26 mouse cellular contexts compared by ENCODE assay signal in the genomic region with DNA sequence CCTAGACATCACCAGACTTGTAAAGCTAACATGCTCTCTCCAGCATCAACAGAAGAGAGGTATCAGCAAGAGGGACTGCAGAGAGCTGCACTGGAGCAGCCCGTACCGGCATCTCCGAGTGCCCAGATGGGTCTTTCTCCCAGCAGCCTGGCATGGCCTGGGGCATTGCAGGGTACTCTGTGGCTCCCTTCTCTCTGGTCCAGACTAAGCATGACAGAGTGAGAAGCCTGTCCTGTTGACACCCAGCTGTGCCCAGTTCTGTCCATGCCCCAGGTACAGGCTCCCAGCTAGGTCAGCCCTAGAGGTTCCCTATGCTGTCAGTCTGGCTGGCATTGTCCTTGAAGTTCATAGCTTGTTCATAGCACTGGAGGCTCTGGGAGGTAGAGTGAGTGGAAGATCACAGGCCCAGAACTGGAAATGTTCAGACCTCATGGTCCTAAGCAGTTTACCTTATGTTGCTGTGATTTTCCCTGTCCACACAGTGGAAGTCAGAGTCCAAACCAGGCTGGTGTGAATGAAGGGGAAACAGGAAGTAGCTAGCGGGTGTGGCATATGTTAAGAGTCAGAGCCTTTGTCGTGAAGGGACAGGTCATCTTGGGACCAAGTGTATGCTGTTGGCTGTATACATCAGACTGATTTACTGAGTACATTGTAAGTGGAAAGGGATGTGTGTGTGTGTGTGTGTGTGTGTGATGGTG. TPM values are rescaled to one million over a fixed set of nuclear protein-coding genes. Genes with fewer than 3 reads are reported as not detected.
A peak's percentile ranks its signal among the peaks of the same experiment; 100 is the strongest.
DNase-seq lines count a peak whose midpoint lies in the region; ATAC-seq and TF ChIP-seq lines count a peak whose summit lies in the region.
"Had no signal": no experiment of that assay in that cellular context is flagged by ENCODE, and none has a peak within 500 bp of the region (broad histone marks: within the 10 kb centered on the region; RNA-seq: fewer than 3 reads in every experiment).

No protein-coding gene starts in this region.

- TF ChIP-seq CTCF in cerebellum, adult 2 months (IDR thresholded peaks at IDR 0.05; ENCODE audit: borderline replicate concordance, insufficient read depth, low read depth, low read length): no peak

- no peaks in the 10 kb centered on the region for H3K27me3 ChIP-seq in stomach, embryonic 15.5 days (replicated peaks)
- H3K27me3 ChIP-seq in cerebellum, adult 2 months (ENCODE audit: control insufficient read depth, insufficient read depth, low read length): no peaks in the 10 kb centered on the region
- H3K27me3 ChIP-seq: hindbrain, embryonic 12.5 days had no signal

- H3K9ac ChIP-seq in stomach, embryonic 15.5 days: no peak overlapping the region
- H3K9ac ChIP-seq: hindbrain, embryonic 12.5 days had no signal

- TF ChIP-seq POLR2A in cerebellum, adult 2 months (IDR thresholded peaks at IDR 0.05; ENCODE audit: borderline replicate concordance, insufficient read depth, low read length): no peak

- H3K27ac ChIP-seq in stomach, embryonic 15.5 days: no peak overlapping the region
- no peak overlapping the region for H3K27ac ChIP-seq in cerebellum, adult 2 months (ENCODE audit: insufficient read depth, low read length)
- H3K27ac ChIP-seq: forebrain, embryonic 10.5 days; hindbrain, embryonic 12.5 days; macrophage; midbrain, embryonic 10.5 days had no signal

- 0 out of 2 replicates have a peak, but pooled peaks cover 3% of the 10 kb centered on the region for H3K4me1 ChIP-seq in stomach, embryonic 15.5 days
- no peaks in the 10 kb centered on the region for H3K4me1 ChIP-seq in cerebellum, adult 2 months (ENCODE audit: control insufficient read depth, insufficient read depth, low read length)
- H3K4me1 ChIP-seq: forebrain, embryonic 10.5 days; hindbrain, embryonic 12.5 days; midbrain, embryonic 10.5 days had no signal

- no peak overlapping the region for H3K4me3 ChIP-seq in stomach, embryonic 15.5 days (replicated peaks)
- H3K4me3 ChIP-seq in cerebellum, adult 2 months (replicated peaks; ENCODE audit: insufficient read depth, low read depth, low read length): no peak overlapping the region
- H3K4me3 ChIP-seq: forebrain, embryonic 10.5 days; hindbrain, embryonic 12.5 days; midbrain, embryonic 10.5 days had no signal

- WGBS in stomach, embryonic 15.5 days: 74% methylated on average over 5 of the region's 5 CpGs
- 85% methylated on average over 5 of the region's 5 CpGs for WGBS in cerebellum, adult 2 months

- intact Hi-C loops in left cerebral cortex, postnatal 25 days (cut with DNase I): no loop called here

- ATAC-seq in granulocyte monocyte progenitor cell, adult 5-6 weeks (replicated peaks; ENCODE audit: poor library complexity, severe bottlenecking): peak; percentile 27; the same call in 1 of the 2 replicates
- peak; percentile 11; the same call in 1 of the 2 replicates for ATAC-seq in stomach, embryonic 15.5 days (ENCODE audit: insufficient read depth, low FRiP score, low read depth)
- ATAC-seq: activated CD4-positive, CD25-positive, alpha-beta regulatory T cell, adult 4 months had no signal

- no peaks in the 10 kb centered on the region for H3K9me3 ChIP-seq in stomach, embryonic 15.5 days
- H3K9me3 ChIP-seq: forebrain, embryonic 10.5 days; hindbrain, embryonic 12.5 days; midbrain, embryonic 10.5 days had no signal

- no peak overlapping the region for H3K4me2 ChIP-seq in stomach, embryonic 15.5 days
- H3K4me2 ChIP-seq: hindbrain, embryonic 12.5 days had no signal

- peaks cover 27% of the 10 kb centered on the region for H3K36me3 ChIP-seq in stomach, embryonic 15.5 days

- DNase-seq in heart, adult 11 months: peak; percentile 81
- DNase-seq in heart, adult 18-20 months: no peak
- peak; percentile 16 for DNase-seq in lung, postnatal 36 days
- DNase-seq in lung, postnatal 25 days (ENCODE audit: low spot score): no peak
- DNase-seq in left cerebral cortex, postnatal 25 days (ENCODE audit: low spot score in 2 of 2): no peak
- DNase-seq in cerebellum, adult 2 months: no peak
- DNase-seq: adrenal gland, postnatal 10 days; cerebellum, postnatal 14 days; heart, postnatal 10 days; kidney, adult 9 months; kidney, postnatal 4 days; liver; lung, adult 18-20 months; thymus, adult 2 months had no signal

RNA-seq across cellular contexts. Expression of a gene that starts 12.4 kb away (rescaled TPM):
- 10 to 100 TPM; 28.5 to 30.0 TPM for total RNA-seq in heart, adult 18-20 months (2021)
- total RNA-seq in granulocyte monocyte progenitor cell, adult 5-6 weeks (2014; fragmentation: Nextera tagmentation): 23.5 and 51.0 TPM in 2 replicates
- 39.2 and 46.8 TPM in 2 replicates for total RNA-seq in granulocyte monocyte progenitor cell, adult 5-6 weeks (2017)
- polyA plus RNA-seq in stomach, embryonic 15.5 days (2015; fragmentation: Nextera tagmentation; extraction: Ambion mirVana): 42.9 and 45.5 TPM in 2 replicates
- 10 to 100 TPM; 32.7 to 34.1 TPM for total RNA-seq in left cerebral cortex, postnatal 25 days (2021)
- 34.5 and 35.6 TPM in 2 replicates for polyA plus RNA-seq in cerebellum, adult 2 months (2012; rRNA removed)

RNA-seq across cellular contexts. Expression of a gene that starts 51.6 kb away (rescaled TPM):
- total RNA-seq in heart, adult 18-20 months (2021): 10 to 100 TPM; 75.6 to 79.8 TPM
- not detected in 2 replicates for total RNA-seq in granulocyte monocyte progenitor cell, adult 5-6 weeks (2014; fragmentation: Nextera tagmentation)
- total RNA-seq in granulocyte monocyte progenitor cell, adult 5-6 weeks (2017): not detected in 2 replicates
- polyA plus RNA-seq in stomach, embryonic 15.5 days (2015; fragmentation: Nextera tagmentation; extraction: Ambion mirVana): 9.2 and 15.4 TPM in 2 replicates
- total RNA-seq in left cerebral cortex, postnatal 25 days (2021): not detected
- not detected in 2 replicates for polyA plus RNA-seq in cerebellum, adult 2 months (2012; rRNA removed)
- total RNA-seq: adrenal gland, postnatal 10 days; gastrocnemius, adult 8-10 months; layer of hippocampus, postnatal 25 days; left cerebral cortex, postnatal 10 days; midbrain, postnatal 0 days; neutrophil, adult 5-6 weeks had no signal
- polyA plus RNA-seq: activated CD4-positive, CD25-positive, alpha-beta regulatory T cell, adult 4 months; forebrain, embryonic 10.5 days; hindbrain, embryonic 12.5 days; macrophage; midbrain, embryonic 10.5 days; midbrain, postnatal 0 days had no signal

Comparison
In these comparisons a context has a peak if more than half of its experiments do, and no peak if none do; other contexts are left out.
1. DNase-seq: peak in heart, adult 11 months (single experiment) and lung, postnatal 36 days (single experiment); none in heart, adult 18-20 months (0 of 2), lung, postnatal 25 days (single experiment), left cerebral cortex, postnatal 25 days (0 of 2) and cerebellum, adult 2 months (0 of 2).
2. RNA of a gene that starts 51.6 kb away (total RNA-seq): 75.6 to 79.8 TPM in heart, adult 18-20 months; not detected in granulocyte monocyte progenitor cell, adult 5-6 weeks and not detected in left cerebral cortex, postnatal 25 days; every median in the first group is over 10 times any median in the second.